Mouse (Mus musculus): ENCODE measurements around the gene Zfp738.
"Not testable (repeated sequence)": the region's sequence is repeated elsewhere in the genome, so short reads cannot be mapped to it uniquely, and the experiment has no call there.

Zfp738 gene

GRCm38 (mm10) chr13:67686971-67687370, at the start of gene Zfp738:
Zfp738 (minus strand) TSS chr13:67687071.
- no peak for DNase-seq

- DNase-seq = not testable (repeated sequence)
Measured at GRCm38 (mm10) chr13:67734391-67734790, 47.5 kb upstream of the Zfp738 start.

GRCm38 (mm10) chr13:67729441-67729840, 42.6 kb upstream of the Zfp738 start:
- peak; percentile 60 for DNase-seq

- DNase-seq = peak; percentile 73
Measured at GRCm38 (mm10) chr13:67728641-67729318, 41.9 kb upstream of the Zfp738 start, which contains the start of gene Zfp65. Zfp65 (minus strand) TSS chr13:67729173.

- DNase-seq = no peak
Measured at GRCm38 (mm10) chr13:67728106-67728505, 41.2 kb upstream of the Zfp738 start.

GRCm38 (mm10) chr13:67725331-67725730, 38.5 kb upstream of the Zfp738 start:
- DNase-seq = not testable (repeated sequence)

- DNase-seq = peak; percentile 97
Measured at GRCm38 (mm10) chr13:67723848-67724479, 37.1 kb upstream of the Zfp738 start.

GRCm38 (mm10) chr13:67683841-67684240, 3.0 kb downstream of the Zfp738 start:
- DNase-seq = not testable (repeated sequence)

GRCm38 (mm10) chr13:67682959-67683735, 3.7 kb downstream of the Zfp738 start:
- peak; percentile 95 for DNase-seq

- no peak for DNase-seq
Measured at GRCm38 (mm10) chr13:67674902-67675301, 12.0 kb downstream of the Zfp738 start.

GRCm38 (mm10) chr13:67652496-67652895, 34.4 kb downstream of the Zfp738 start:
- DNase-seq = no peak

GRCm38 (mm10) chr13:67637294-67638007, 49.4 kb downstream of the Zfp738 start, which contains the start of the genes Gm49345 and Zfp729a:
Gm49345 (minus strand) TSS chr13:67637769.
Zfp729a (minus strand) TSS chr13:67637791.
- DNase-seq = peak; percentile 95

- peak; percentile 7 for DNase-seq
Measured at GRCm38 (mm10) chr13:67610108-67610507, 76.8 kb downstream of the Zfp738 start.

- DNase-seq = peak; percentile 97
Measured at GRCm38 (mm10) chr13:67609066-67609876, 77.6 kb downstream of the Zfp738 start, which contains the start of gene Zfp729b. Zfp729b (minus strand) TSS chr13:67609707.

Measured in lung, postnatal 36 days (tissue).